Mouse (Mus musculus) testis, adult 2 months (tissue): ENCODE data around the gene Gp9. TPM values are rescaled to one million over a fixed set of nuclear protein-coding genes. Genes with fewer than 3 reads are reported as not detected.

ENCODE experiments used
- H3K27ac ChIP-seq: fragments of 200-500 bp; 2 replicates; pipeline ENCODE4 v1.5.1; 2012; ENCODE audit warnings: low read depth, low read length; ENCODE audit not compliant: control insufficient read depth, insufficient read depth
- H3K27me3 ChIP-seq: fragments of 200-500 bp; 2 replicates; pipeline ENCODE4 v1.6.1; 2012; ENCODE audit warnings: mild to moderate bottlenecking, low read length, moderate library complexity; ENCODE audit not compliant: control insufficient read depth, insufficient read depth
- H3K36me3 ChIP-seq: fragments of 200-500 bp; 2 replicates; pipeline ENCODE4 v1.6.1; 2012; ENCODE audit warnings: mild to moderate bottlenecking, low read length; ENCODE audit not compliant: control insufficient read depth, insufficient read depth
- H3K4me1 ChIP-seq: fragments of 200-500 bp; 2 replicates; pipeline ENCODE4 v1.6.1; 2012; ENCODE audit warnings: low read length; ENCODE audit not compliant: control insufficient read depth, insufficient read depth
- H3K4me3 ChIP-seq: fragments of 200-500 bp; 2 replicates; pipeline ENCODE4 v1.5.1; 2012; ENCODE audit warnings: low read depth, mild to moderate bottlenecking, low read length, moderate library complexity, mixed read lengths; ENCODE audit not compliant: control insufficient read depth
- CTCF ChIP-seq: fragments of 200-500 bp; IDR thresholded peaks from 2 replicates; pipeline ENCODE4 v1.5.1; 2012; ENCODE audit warnings: low read depth, mild to moderate bottlenecking, inconsistent platforms, low read length, moderate library complexity; ENCODE audit not compliant: control insufficient read depth, insufficient read depth, insufficient replicate concordance
- POLR2A ChIP-seq: fragments of 200-500 bp; IDR thresholded peaks from 2 replicates; pipeline ENCODE4 v1.6.1; 2012; ENCODE audit warnings: low read depth, mild to moderate bottlenecking, inconsistent platforms, low read length, moderate library complexity; ENCODE audit not compliant: control insufficient read depth
- polyA plus RNA-seq: library from polyadenylated mRNA; depleted of rRNA; stranded (reverse); fragments of >200 nt; gene quantifications from 2 replicates; pipeline ENCODE4 v1.2.3, GENCODE M21; 2012

Gene Gp9
- polyA plus RNA-seq, 1 experiment, result not detected

DNA sequence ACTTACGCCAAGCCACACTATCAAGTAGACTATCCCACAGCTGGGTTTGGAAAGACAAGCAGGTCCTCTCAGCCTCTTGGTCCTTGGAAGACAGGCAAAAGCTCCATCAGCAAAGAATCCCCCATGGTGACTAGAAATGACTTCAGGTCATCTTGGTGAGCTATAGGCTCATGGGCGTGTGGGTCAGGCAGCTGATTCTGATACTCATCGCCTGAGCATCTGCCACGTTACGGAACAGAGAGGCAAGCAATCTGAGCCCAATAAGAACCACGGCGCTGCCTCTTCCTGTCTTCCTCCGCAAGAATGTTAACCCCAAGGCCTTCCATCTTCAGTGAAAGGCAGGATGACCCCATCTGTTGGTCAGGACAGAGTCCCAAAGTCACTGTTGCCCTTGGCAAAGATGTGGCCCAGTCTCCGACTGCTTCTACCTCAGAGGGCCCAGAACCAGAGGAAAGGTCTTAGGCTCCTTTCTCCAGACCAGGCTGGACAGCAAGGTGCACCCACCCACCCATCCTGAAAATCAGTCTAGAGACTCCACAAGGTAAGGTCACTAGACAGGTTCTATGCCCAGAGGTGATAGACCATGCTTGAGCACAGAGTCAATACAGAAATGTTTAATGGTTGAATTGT lies 10.5 kb downstream of the Gp9 start:
- H3K27ac ChIP-seq, result no peak overlapping the region
- peaks cover 5% of the 10 kb centered on the region for H3K36me3 ChIP-seq
- H3K4me1 ChIP-seq, result peaks cover 11% of the 10 kb centered on the region
- no peak overlapping the region for H3K4me3 ChIP-seq
- H3K27me3 ChIP-seq, result no peaks in the 10 kb centered on the region
- TF ChIP-seq POLR2A, result no peak
- TF ChIP-seq CTCF, result no peak

GRCm38 (mm10) chr6:87788896-87789587 lies 11.2 kb downstream of the Gp9 start:
- peaks cover 11% of the 10 kb centered on the region for H3K4me1 ChIP-seq
- H3K4me3 ChIP-seq, result no peak overlapping the region
- peaks cover 5% of the 10 kb centered on the region for H3K36me3 ChIP-seq
- TF ChIP-seq POLR2A (no peak), CTCF (no peak)
- no peaks in the 10 kb centered on the region for H3K27me3 ChIP-seq
- no peak overlapping the region for H3K27ac ChIP-seq

DNA sequence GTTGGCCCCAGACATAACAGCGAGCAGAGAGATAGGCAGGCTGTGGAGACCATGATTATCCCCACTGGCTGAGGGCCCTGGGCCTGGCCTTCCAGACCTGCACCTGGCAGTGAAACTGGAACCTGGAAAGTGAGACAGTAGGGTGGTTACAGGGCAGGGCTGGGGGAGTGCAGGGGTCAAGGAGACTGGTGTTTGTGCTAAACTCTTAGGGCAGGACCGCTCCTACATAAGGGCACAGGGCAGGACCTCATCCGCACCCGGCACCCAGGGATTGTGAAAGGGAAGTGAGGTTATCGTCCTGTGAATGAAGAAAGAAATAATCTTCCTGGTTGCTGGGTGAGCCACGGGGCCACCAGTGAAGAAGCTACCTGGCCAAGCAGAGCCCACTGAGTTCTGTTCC lies 11.9 kb downstream of the Gp9 start:
- TF ChIP-seq POLR2A, result no peak
- TF ChIP-seq CTCF, result no peak
- no peak overlapping the region for H3K27ac ChIP-seq
- H3K36me3 ChIP-seq, result peaks cover 5% of the 10 kb centered on the region
- H3K4me1 ChIP-seq, result peaks cover 11% of the 10 kb centered on the region
- H3K4me3 ChIP-seq, result no peak overlapping the region
- no peaks in the 10 kb centered on the region for H3K27me3 ChIP-seq

- Histone ChIP-seq H3K4me1 (peaks cover 11% of the 10 kb centered on the region), H3K27me3 (no peaks in the 10 kb centered on the region), H3K4me3 (peak overlapping the region; percentile 78), H3K27ac (no peak overlapping the region), H3K36me3 (peaks cover 5% of the 10 kb centered on the region)
- TF ChIP-seq CTCF (no peak), POLR2A (no peak)
Measured at GRCm38 (mm10) chr6:87790779-87791480, 13.1 kb downstream of the Gp9 start.

DNA sequence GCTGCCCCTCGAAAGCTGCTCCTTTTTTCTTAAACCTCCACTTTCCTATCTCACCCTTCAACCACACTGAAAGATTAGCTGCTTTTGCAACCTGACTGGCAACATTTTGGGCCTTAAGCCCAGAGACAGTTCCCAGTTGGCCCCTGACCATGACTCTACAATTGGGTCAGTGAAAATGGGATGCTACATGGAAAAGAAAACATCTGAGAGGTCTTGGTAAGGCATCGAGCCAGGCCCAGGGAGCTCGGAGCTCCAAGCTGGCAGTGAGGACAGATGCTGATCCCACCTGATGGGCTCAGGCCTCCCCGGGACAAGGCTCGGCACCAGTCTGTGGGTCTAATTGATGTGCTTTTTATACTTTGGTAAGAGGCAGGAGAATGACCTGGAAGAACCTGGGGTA lies 14.0 kb downstream of the Gp9 start:
- H3K4me1 ChIP-seq, result peaks cover 11% of the 10 kb centered on the region
- H3K4me3 ChIP-seq, result peak overlapping the region; percentile 78
- peaks cover 5% of the 10 kb centered on the region for H3K36me3 ChIP-seq
- H3K27ac ChIP-seq, result no peak overlapping the region
- TF ChIP-seq CTCF (no peak), POLR2A (no peak)
- H3K27me3 ChIP-seq, result no peaks in the 10 kb centered on the region

GRCm38 (mm10) chr6:87793821-87794510 lies 16.1 kb downstream of the Gp9 start:
- no peaks in the 10 kb centered on the region for H3K27me3 ChIP-seq
- peaks cover 8% of the 10 kb centered on the region for H3K4me1 ChIP-seq
- H3K27ac ChIP-seq, result no peak overlapping the region
- H3K4me3 ChIP-seq, result no peak overlapping the region
- H3K36me3 ChIP-seq, result peaks cover 5% of the 10 kb centered on the region
- TF ChIP-seq CTCF, result no peak
- no peak for TF ChIP-seq POLR2A
